Mouse (Mus musculus) CH12.LX (cell line): ENCODE measurements around the gene Kif19a. TPM values are rescaled to one million over a fixed set of nuclear protein-coding genes. Genes with fewer than 3 reads are reported as not detected.

ENCODE experiments used
- DNase-seq: peaks from one replicate; pipeline ENCODE4 v3.0.0-alpha.2; 2013; ENCODE audit errors: extremely low read depth
- H3K27ac ChIP-seq: 2 replicates; pipeline ENCODE4 v1.5.1; 2012; ENCODE audit warnings: low read depth, mild to moderate bottlenecking, control low read depth, moderate library complexity; ENCODE audit not compliant: insufficient read depth
- H3K27me3 ChIP-seq: replicated peaks from 2 replicates; pipeline ENCODE3; 2012; ENCODE audit warnings: inconsistent platforms
- H3K36me3 ChIP-seq, 2 experiments: replicated peaks in 1 of 2; 2 replicates each; pipeline versions ENCODE3 to v1.6.1; 2012; ENCODE audit warnings: inconsistent platforms in 1 of 2, low read length in 1 of 2, mild to moderate bottlenecking in 1 of 2, mixed read lengths in 1 of 2, moderate library complexity in 1 of 2; ENCODE audit not compliant: control insufficient read depth in 1 of 2, insufficient read depth in 1 of 2
- H3K4me1 ChIP-seq, 2 experiments: 2 replicates each; pipeline ENCODE4 v1.6.1; 2012; ENCODE audit warnings: inconsistent platforms in 1 of 2, moderate library complexity in 1 of 2; ENCODE audit not compliant: insufficient read depth in 2 of 2, control insufficient read depth in 1 of 2
- H3K4me2 ChIP-seq: 2 replicates; pipeline ENCODE4 v1.6.1; 2012; ENCODE audit warnings: low read depth, mild to moderate bottlenecking, control low read depth; ENCODE audit not compliant: poor library complexity, insufficient read depth, severe bottlenecking
- H3K4me3 ChIP-seq, 3 experiments: fragments of 150-350 bp in 1 of 3; sonication (generic) in 1 of 3; replicated peaks in 1 of 3; 2 replicates each; pipeline versions ENCODE3 to v1.5.1; 2011 to 2012; ENCODE audit warnings: low read depth in 2 of 3, low read length in 2 of 3, mild to moderate bottlenecking in 2 of 3, moderate library complexity in 2 of 3, control low read depth in 1 of 3, improper control_type of control experiment in 1 of 3, inconsistent platforms in 1 of 3, mixed read lengths in 1 of 3; ENCODE audit not compliant: poor library complexity in 1 of 3
- H3K79me2 ChIP-seq: replicated peaks from 2 replicates; pipeline ENCODE4 v1.6.1; 2012; ENCODE audit warnings: mild to moderate bottlenecking, moderate library complexity; ENCODE audit not compliant: control insufficient read depth, poor library complexity, insufficient read depth, severe bottlenecking; ENCODE audit errors: extremely low read depth
- H3K9ac ChIP-seq: 2 replicates; pipeline ENCODE4 v1.6.1; 2012; ENCODE audit warnings: low read depth, mild to moderate bottlenecking, control low read depth, moderate library complexity; ENCODE audit not compliant: insufficient read depth
- H3K9me3 ChIP-seq: replicated peaks from 2 replicates; pipeline ENCODE3; 2012; ENCODE audit warnings: low read length, inconsistent platforms, mixed read lengths
- BHLHE40 ChIP-seq: IDR thresholded peaks from 2 replicates; pipeline ENCODE4 v1.6.1; 2011; ENCODE audit warnings: mild to moderate bottlenecking, low read depth, low read length, improper control_type of control experiment
- CHD2 ChIP-seq: IDR thresholded peaks from 2 replicates; pipeline ENCODE4 v1.6.1; 2011; ENCODE audit warnings: low read length, improper control_type of control experiment
- CTCF ChIP-seq, 2 experiments: IDR thresholded peaks in 1 of 2; conservative IDR thresholded peaks in 1 of 2; 2 replicates each; pipeline ENCODE4 v1.5.1; 2011 to 2012; ENCODE audit warnings: low read depth in 2 of 2, low read length in 2 of 2, improper control_type of control experiment in 1 of 2, inconsistent platforms in 1 of 2, mild to moderate bottlenecking in 1 of 2, moderate library complexity in 1 of 2
- E2F4 ChIP-seq: IDR thresholded peaks from 2 replicates; pipeline ENCODE4 v1.6.1; 2011; ENCODE audit warnings: low read depth, low read length, improper control_type of control experiment; ENCODE audit not compliant: insufficient replicate concordance
- ELF1 ChIP-seq: IDR thresholded peaks from 2 replicates; pipeline ENCODE4 v1.6.1; 2014; ENCODE audit warnings: low read depth, mild to moderate bottlenecking, inconsistent platforms, low read length, improper control_type of control experiment
- ETS1 ChIP-seq: conservative IDR thresholded peaks from 2 replicates; pipeline ENCODE4 v1.6.1; 2012; ENCODE audit warnings: low read depth, mild to moderate bottlenecking, inconsistent platforms, low read length, improper control_type of control experiment, moderate library complexity
- IRF4 ChIP-seq: IDR thresholded peaks from 2 replicates; pipeline ENCODE4 v1.6.1; 2014; ENCODE audit warnings: low read depth, mild to moderate bottlenecking, inconsistent platforms, low read length, improper control_type of control experiment
- JUND ChIP-seq: conservative IDR thresholded peaks from 2 replicates; pipeline ENCODE4 v1.6.1; 2011; ENCODE audit warnings: low read depth, low read length, improper control_type of control experiment
- MAX ChIP-seq: IDR thresholded peaks from 2 replicates; pipeline ENCODE4 v1.6.1; 2011; ENCODE audit warnings: low read length, improper control_type of control experiment
- MAZ ChIP-seq: IDR thresholded peaks from 2 replicates; pipeline ENCODE4 v1.6.1; 2012; ENCODE audit warnings: low read depth, mild to moderate bottlenecking, inconsistent platforms, low read length, improper control_type of control experiment, moderate library complexity
- MEF2A ChIP-seq: IDR thresholded peaks from 2 replicates; pipeline ENCODE4 v1.6.1; 2014; ENCODE audit warnings: low read depth, mild to moderate bottlenecking, inconsistent platforms, low read length, improper control_type of control experiment, borderline replicate concordance
- NELFE ChIP-seq: IDR thresholded peaks from 2 replicates; pipeline ENCODE4 v1.6.1; 2011; ENCODE audit warnings: low read depth, low read length, improper control_type of control experiment
- NRF1 ChIP-seq: IDR thresholded peaks from 2 replicates; pipeline ENCODE4 v1.6.1; 2014; ENCODE audit warnings: low read depth, mild to moderate bottlenecking, inconsistent platforms, low read length, improper control_type of control experiment, moderate library complexity
- POLR2A ChIP-seq: IDR thresholded peaks from 2 replicates; pipeline ENCODE4 v1.6.1; 2011; ENCODE audit warnings: low read depth, mild to moderate bottlenecking, improper control_type of control experiment, low read length
- RAD21 ChIP-seq: IDR thresholded peaks from 2 replicates; pipeline ENCODE4 v1.6.1; 2011; ENCODE audit warnings: low read depth, mild to moderate bottlenecking, low read length, improper control_type of control experiment, moderate library complexity
- SIN3A ChIP-seq: IDR thresholded peaks from 2 replicates; pipeline ENCODE4 v1.6.1; 2012; ENCODE audit warnings: low read length, improper control_type of control experiment, inconsistent platforms
- SMC3 ChIP-seq: IDR thresholded peaks from 2 replicates; pipeline ENCODE4 v1.6.1; 2011; ENCODE audit warnings: low read depth, low read length, improper control_type of control experiment
- TBP ChIP-seq: conservative IDR thresholded peaks from 2 replicates; pipeline ENCODE4 v1.6.1; 2011; ENCODE audit warnings: low read depth, low read length, improper control_type of control experiment
- TCF12 ChIP-seq: IDR thresholded peaks from 2 replicates; pipeline ENCODE4 v1.6.1; 2014; ENCODE audit warnings: low read depth, mild to moderate bottlenecking, inconsistent platforms, low read length, improper control_type of control experiment
- ZC3H11A ChIP-seq: IDR thresholded peaks from 2 replicates; pipeline ENCODE4 v1.6.1; 2012; ENCODE audit warnings: low read depth, mild to moderate bottlenecking, inconsistent platforms, low read length, improper control_type of control experiment
- ZMIZ1 ChIP-seq: IDR thresholded peaks from 2 replicates; pipeline ENCODE4 v1.6.1; 2012; ENCODE audit warnings: low read depth, mild to moderate bottlenecking, inconsistent platforms, low read length, improper control_type of control experiment
- ZNF384 ChIP-seq: IDR thresholded peaks from 2 replicates; pipeline ENCODE4 v1.6.1; 2012; ENCODE audit warnings: low read depth, low read length, improper control_type of control experiment, inconsistent platforms
- dilution Hi-C: fragments of 300-500 bp; cut with MboI; formaldehyde crosslinking; loops from 2 replicates; pipeline ENCODE4 v1.14.3; 2020; ENCODE audit warnings: low sequenced_read_pairs; ENCODE audit not compliant: extremely low pct_unique_long_range_greater_than_20kb, extremely low pct_ligation_motif_present
- in situ Hi-C: fragments of 300-500 bp; cut with MboI; formaldehyde crosslinking; loops from 3 replicates; pipeline ENCODE4 v1.14.3; 2019; ENCODE audit warnings: low sequenced_read_pairs, low pct_ligation_motif_present, low pct_unique_long_range_greater_than_20kb, mixed read lengths
- polyA plus RNA-seq: library from polyadenylated mRNA; unstranded; fragments of >175 nt; gene quantifications from 2 replicates; pipeline ENCODE4 v1.2.1, GENCODE M21; 2012; ENCODE audit warnings: low read depth; ENCODE audit not compliant: insufficient read length
- total RNA-seq, 2 experiments: library from RNA; depleted of rRNA; stranded (reverse); fragments of 300-350 nt in 1 of 2; fragments of >200 nt in 1 of 2; gene quantifications; 2 replicates each; pipeline ENCODE4 v1.2.3; 2012 to 2014

The Kif19a gene
- total and polyA plus RNA-seq, 3 experiments, result 1.4 to 8.2 (median 1.9) TPM

GRCm38 (mm10) chr11:114789061-114789714 is 24.0 kb downstream of the Kif19a start:
- dilution Hi-C loops, result no loop called here
- peaks cover 0 to 4% of the 10 kb centered on the region in 2 experiments for H3K36me3 ChIP-seq
- DNase-seq, result peak; percentile 76
- H3K27me3 ChIP-seq, result peaks cover 12% of the 10 kb centered on the region
- peaks cover 4 to 14% of the 10 kb centered on the region in 2 experiments; a peak in 3 of 4 replicates for H3K4me1 ChIP-seq
- 0 out of 2 replicates have a peak overlapping the region, but pooled peaks have one; percentile 11 for H3K9ac ChIP-seq
- no peak overlapping the region for H3K27ac ChIP-seq
- peak; percentile 67 to 100 for TF ChIP-seq CTCF (conservative IDR thresholded peaks at IDR 0.05 in 1 of 2, IDR thresholded peaks at IDR 0.05 in 1 of 2; ENCODE audit: low read depth in 2 of 2, low read length in 2 of 2)
- no peak for TF ChIP-seq JUND
- TF ChIP-seq NELFE, result peak; percentile 80; the same call in 1 of the 2 replicates
- TF ChIP-seq MEF2A, result peak; percentile 59
- TF ChIP-seq IRF4, result peak; percentile 86
- TF ChIP-seq ZMIZ1, result no peak
- peak; percentile 100 for TF ChIP-seq SMC3
- TF ChIP-seq ETS1, result no peak
- TF ChIP-seq ZC3H11A, result peak; percentile 48
- TF ChIP-seq RAD21, result peak; percentile 68
- TF ChIP-seq NRF1, result peak; percentile 31; the same call in 1 of the 2 replicates
- TF ChIP-seq TBP, result no peak
- no peak for TF ChIP-seq CHD2
- peak; percentile 55; the same call in 1 of the 2 replicates for TF ChIP-seq TCF12
- TF ChIP-seq E2F4, result no peak
- TF ChIP-seq MAZ, result no peak
- TF ChIP-seq BHLHE40, result peak; percentile 23; the same call in 1 of the 2 replicates
- no peak for TF ChIP-seq MAX
- TF ChIP-seq ELF1, result peak; percentile 34; the same call in 1 of the 2 replicates
- TF ChIP-seq, all 38 proteins: peak for 11
- no peaks in the 10 kb centered on the region for H3K79me2 ChIP-seq
- H3K4me2 ChIP-seq, result peak overlapping the region; percentile 79
- in situ Hi-C loops, result no loop called here
- H3K4me3 ChIP-seq, result no peak overlapping the region
- H3K9me3 ChIP-seq, result peaks cover 15% of the 10 kb centered on the region

GRCm38 (mm10) chr11:114789716-114790115 is 24.5 kb downstream of the Kif19a start:
- Histone ChIP-seq H3K9me3 (peaks cover 15% of the 10 kb centered on the region), H3K27ac (no peak overlapping the region), H3K27me3 (peaks cover 13% of the 10 kb centered on the region), H3K4me2 (no peak overlapping the region), H3K79me2 (no peaks in the 10 kb centered on the region), H3K36me3 (peaks cover 0 to 4% of the 10 kb centered on the region in 2 experiments), H3K4me3 (no peak overlapping the region), H3K9ac (no peak overlapping the region), H3K4me1 (peaks cover 4 to 14% of the 10 kb centered on the region in 2 experiments; a peak in 3 of 4 replicates)
- dilution Hi-C loops (no loop called here), in situ Hi-C loops (no loop called here)
- TF ChIP-seq SIN3A, result no peak
- TF ChIP-seq POLR2A, result no peak
- TF ChIP-seq ETS1, result no peak
- no peak for TF ChIP-seq ZC3H11A
- TF ChIP-seq ZNF384, result no peak
- no peak for DNase-seq
